13 mouse cellular contexts compared by ENCODE assay signal in the genomic region with DNA sequence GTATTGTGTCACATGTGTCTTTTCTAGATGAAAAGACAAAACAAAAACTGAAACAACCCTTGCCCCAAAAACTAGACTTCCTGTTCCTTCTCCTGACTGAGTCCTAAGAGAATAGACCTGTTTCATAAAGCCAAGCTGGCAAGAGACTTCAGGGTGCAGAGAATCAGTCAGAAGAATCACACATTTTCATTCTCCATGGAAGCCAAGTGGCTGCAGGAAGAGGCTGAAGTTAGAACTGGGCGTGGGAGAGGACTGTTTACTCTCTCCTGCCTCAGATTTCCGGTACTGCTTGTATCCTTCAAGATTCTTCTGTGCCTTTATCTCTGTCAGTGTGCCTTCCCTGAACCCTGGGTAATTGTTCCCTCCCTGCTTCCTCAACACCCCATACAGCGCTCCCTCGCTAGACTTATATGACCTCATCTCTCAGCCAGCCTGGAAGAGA.
DNase-seq lines count a peak whose midpoint lies in the region; ATAC-seq lines count a peak whose summit lies in the region.
"Had no signal": no experiment of that assay in that cellular context is flagged by ENCODE, and none has a peak within 500 bp of the region (broad histone marks: within the 10 kb centered on the region; RNA-seq: fewer than 3 reads in every experiment).

No protein-coding gene starts in this region.

- H3K27ac ChIP-seq in heart, embryonic 12.5 days (ENCODE audit: poor library complexity, severe bottlenecking): 0 out of 2 replicates have a peak overlapping the region, but pooled peaks have one; percentile 3
- H3K27ac ChIP-seq: forebrain, embryonic 12.5 days; hindbrain, embryonic 15.5 days; left cerebral cortex, adult 2 months had no signal

- peak; percentile 67; the same call in 1 of the 2 replicates for ATAC-seq in heart, embryonic 12.5 days (ENCODE audit: insufficient number of reproducible peaks, low FRiP score)
- no peak for ATAC-seq in erythroblast, adult 5-6 weeks (replicated peaks; ENCODE audit: low FRiP score, poor library complexity, severe bottlenecking)

- no peaks in the 10 kb centered on the region for H3K9me3 ChIP-seq in heart, embryonic 12.5 days (replicated peaks)
- H3K9me3 ChIP-seq: forebrain, embryonic 12.5 days; hindbrain, embryonic 15.5 days had no signal

- H3K4me3 ChIP-seq in heart, embryonic 12.5 days: no peak overlapping the region
- H3K4me3 ChIP-seq: forebrain, embryonic 12.5 days; hindbrain, embryonic 15.5 days; left cerebral cortex, adult 2 months had no signal

- no peaks in the 10 kb centered on the region for H3K27me3 ChIP-seq in heart, embryonic 12.5 days (replicated peaks)
- H3K27me3 ChIP-seq: forebrain, embryonic 12.5 days; hindbrain, embryonic 15.5 days had no signal

- H3K9ac ChIP-seq in heart, embryonic 12.5 days: no peak overlapping the region
- H3K9ac ChIP-seq: forebrain, embryonic 12.5 days; hindbrain, embryonic 15.5 days had no signal

- intact Hi-C loops in left cerebral cortex, postnatal 14 days (cut with DNase I): no loop called here

- peaks cover 46% of the 10 kb centered on the region for H3K4me1 ChIP-seq in heart, embryonic 12.5 days (replicated peaks)
- H3K4me1 ChIP-seq: hindbrain, embryonic 15.5 days had no signal

- H3K36me3 ChIP-seq in heart, embryonic 12.5 days: no peaks in the 10 kb centered on the region
- H3K36me3 ChIP-seq: forebrain, embryonic 12.5 days; hindbrain, embryonic 15.5 days had no signal

- H3K4me2 ChIP-seq in heart, embryonic 12.5 days: no peak overlapping the region
- H3K4me2 ChIP-seq: forebrain, embryonic 12.5 days; hindbrain, embryonic 15.5 days had no signal

- peak; percentile 97 for DNase-seq in heart, adult 11 months
- no peak for DNase-seq in heart, postnatal 4 days
- peak; percentile 68 for DNase-seq in CD4-positive helper T cell, adult 2 months (ENCODE audit: low read depth, low spot score)
- peak; percentile 79 for DNase-seq in lung, postnatal 36 days
- DNase-seq in left cerebral cortex, postnatal 14 days (ENCODE audit: low spot score in 2 of 2): no peak
- DNase-seq in ovary, postnatal 36 days (ENCODE audit: low spot score): no peak
- DNase-seq: cerebellum, postnatal 14 days; right cerebral cortex, postnatal 25 days had no signal

- 35% methylated on average over 4 of the region's 4 CpGs for WGBS in heart, embryonic 12.5 days

Comparison
In these comparisons a context has a peak if more than half of its experiments do, and no peak if none do; other contexts are left out.
1. DNase-seq: peak in heart, adult 11 months (single experiment), CD4-positive helper T cell, adult 2 months (single experiment) and lung, postnatal 36 days (single experiment); none in heart, postnatal 4 days (single experiment), left cerebral cortex, postnatal 14 days (0 of 2) and ovary, postnatal 36 days (single experiment).